Mouse (Mus musculus) kidney, embryonic 14.5 days (tissue): ENCODE results near the gene Lrrfip1. TPM values are rescaled to one million over a fixed set of nuclear protein-coding genes. Genes with fewer than 3 reads are reported as not detected.
A peak's percentile ranks its signal among the peaks of the same experiment; 100 is the strongest.

Experiments used
- ATAC-seq: fragments of 200-750 bp; cut with Nextera tagmentation; 2 replicates; pipeline ENCODE4 v1.8.0; 2017; ENCODE audit warnings: moderate number of reproducible peaks, mild to moderate bottlenecking, moderate TSS enrichment, moderate library complexity; ENCODE audit not compliant: low FRiP score, low TSS enrichment
- H3K27ac ChIP-seq: fragments of 300-500 bp; sonication (generic); 2 replicates; pipeline ENCODE4 v1.5.1; 2014; ENCODE audit warnings: low read depth, mild to moderate bottlenecking, low read length, moderate library complexity, mixed read lengths
- H3K27me3 ChIP-seq: fragments of 300-500 bp; sonication (generic); 2 replicates; pipeline ENCODE4 v1.6.1; 2014; ENCODE audit warnings: mild to moderate bottlenecking, low read length; ENCODE audit not compliant: control insufficient read depth, insufficient read depth
- H3K36me3 ChIP-seq: fragments of 300-500 bp; sonication (generic); 2 replicates; pipeline ENCODE4 v1.6.1; 2014; ENCODE audit warnings: low read length, mixed read lengths; ENCODE audit not compliant: control insufficient read depth, insufficient read depth
- H3K4me1 ChIP-seq: fragments of 300-500 bp; sonication (generic); 2 replicates; pipeline ENCODE4 v1.6.1; 2014; ENCODE audit warnings: low read length, mixed read lengths; ENCODE audit not compliant: control insufficient read depth, insufficient read depth
- H3K4me2 ChIP-seq: fragments of 300-500 bp; sonication (generic); replicated peaks from 2 replicates; pipeline ENCODE4 v1.6.1; 2014; ENCODE audit warnings: low read depth, mild to moderate bottlenecking, low read length
- H3K4me3 ChIP-seq: fragments of 300-500 bp; sonication (generic); 2 replicates; pipeline ENCODE4 v1.5.1; 2014; ENCODE audit warnings: mild to moderate bottlenecking, low read length
- H3K9ac ChIP-seq: fragments of 300-500 bp; sonication (generic); 2 replicates; pipeline ENCODE4 v1.6.1; 2014; ENCODE audit warnings: low read depth, mild to moderate bottlenecking, low read length, moderate library complexity
- H3K9me3 ChIP-seq: fragments of 300-500 bp; sonication (generic); 2 replicates; pipeline ENCODE4 v1.6.1; 2016; ENCODE audit warnings: low read length; ENCODE audit not compliant: control insufficient read depth
- WGBS: fragments of 180-500 bp; shearing (Covaris S2); extraction: QIAGEN DNeasy Blood & Tissue Kit; methylation state at CpG from one replicate; pipeline ENCODE4 v1.1.7; 2014; 5-methylcytosine and 5-hydroxymethylcytosine counted together
- polyA plus RNA-seq: library from polyadenylated mRNA; unstranded; fragments of >200 nt; fragmentation: Nextera tagmentation; extraction: Ambion mirVana; gene quantifications from 2 replicates; pipeline ENCODE4 v1.2.1, GENCODE M21; 2014

Gene Lrrfip1
- polyA plus RNA-seq, 1 experiment from 2014 or later, result 33.6 TPM

DNA sequence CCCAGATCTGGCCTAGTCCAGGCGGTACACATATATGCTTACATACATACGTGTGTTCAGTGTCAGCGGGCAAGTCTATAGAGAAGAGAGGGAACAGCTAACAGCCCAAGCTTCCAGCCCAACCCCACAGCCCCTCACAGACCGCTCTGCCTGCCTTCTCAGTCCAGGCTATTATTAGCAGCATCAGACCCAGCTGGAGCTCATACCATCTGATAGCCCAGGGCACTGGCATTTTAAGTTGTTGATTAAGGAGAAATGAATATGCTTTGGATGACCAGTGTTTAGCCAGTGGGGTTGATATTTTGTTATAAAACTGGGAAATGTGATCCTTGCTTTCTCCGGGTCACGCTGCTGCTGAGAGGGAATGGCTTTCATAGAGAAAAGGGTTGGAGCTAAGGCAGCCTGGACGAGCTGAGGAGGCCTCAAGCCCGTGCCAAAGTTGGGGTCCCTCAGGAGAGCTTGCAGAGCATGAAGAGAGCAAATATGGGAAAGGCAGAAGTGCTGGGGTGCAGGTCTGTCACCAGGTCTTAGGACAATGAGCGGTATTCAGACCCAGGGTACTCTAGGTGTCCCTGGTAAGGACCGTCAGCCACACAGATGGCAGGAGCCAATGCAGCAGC lies 73.2 kb downstream of the Lrrfip1 start:
- Histone ChIP-seq H3K4me2 (no peak overlapping the region), H3K9ac (no peak overlapping the region), H3K4me1 (peaks cover 7% of the 10 kb centered on the region; the same call in 1 of the 2 replicates), H3K9me3 (no peaks in the 10 kb centered on the region), H3K4me3 (no peak overlapping the region), H3K36me3 (no peaks in the 10 kb centered on the region), H3K27me3 (no peaks in the 10 kb centered on the region), H3K27ac (no peak overlapping the region)
- no peak for ATAC-seq
- WGBS, result 82% methylated on average over 10 of the region's 10 CpGs

DNA sequence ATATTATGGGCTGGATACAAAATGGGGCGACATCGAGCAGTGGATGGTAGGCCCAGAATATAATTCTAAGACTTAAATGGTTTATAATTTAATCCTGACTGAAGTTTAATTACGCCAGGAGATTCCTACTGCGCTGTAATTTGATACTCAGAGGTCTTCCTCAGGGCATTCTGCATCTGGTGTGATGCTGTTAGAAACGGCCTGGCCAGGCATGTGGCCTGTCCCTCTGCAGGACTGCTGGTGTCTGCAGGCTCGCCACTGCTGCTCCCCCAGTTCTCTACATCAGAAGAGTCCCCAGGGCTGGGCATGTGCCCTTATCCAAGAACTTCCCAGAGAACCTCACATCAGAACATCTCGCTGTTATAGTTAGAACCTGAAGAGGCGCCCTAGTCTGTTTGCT lies 78.4 kb downstream of the Lrrfip1 start:
- no peak overlapping the region for H3K4me3 ChIP-seq
- WGBS, result 48% methylated on average over 8 of the region's 8 CpGs
- no peaks in the 10 kb centered on the region for H3K9me3 ChIP-seq
- ATAC-seq, result peak; percentile 76
- peaks cover 20% of the 10 kb centered on the region for H3K4me1 ChIP-seq
- no peak overlapping the region for H3K9ac ChIP-seq
- 0 out of 2 replicates have a peak overlapping the region, but pooled peaks have one; percentile 47 for H3K27ac ChIP-seq
- H3K27me3 ChIP-seq, result no peaks in the 10 kb centered on the region
- H3K4me2 ChIP-seq, result no peak overlapping the region
- H3K36me3 ChIP-seq, result no peaks in the 10 kb centered on the region

DNA sequence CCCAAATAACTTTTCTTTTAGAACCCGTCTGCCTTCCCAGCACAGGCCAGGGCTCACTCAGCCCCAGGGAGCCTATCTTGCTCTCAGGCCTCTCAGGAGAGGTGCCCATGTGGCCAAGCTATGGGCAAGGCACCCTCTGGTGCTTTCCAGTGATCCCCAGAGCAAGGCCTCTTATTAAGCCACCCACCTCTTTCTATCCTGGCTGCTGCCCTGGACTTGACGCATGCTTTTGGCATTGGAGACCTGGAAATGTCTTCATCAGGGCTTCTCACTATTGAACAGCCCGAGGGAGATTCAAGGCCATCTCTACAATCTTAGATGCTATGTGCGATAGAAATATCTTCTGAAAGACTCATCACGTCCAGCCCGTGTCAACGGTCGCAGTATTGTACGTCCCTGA lies 78.9 kb downstream of the Lrrfip1 start:
- 82% methylated on average over 9 of the region's 9 CpGs for WGBS
- peak; percentile 33; the same call in 1 of the 2 replicates for ATAC-seq
- no peak overlapping the region for H3K9ac ChIP-seq
- peaks cover 20% of the 10 kb centered on the region for H3K4me1 ChIP-seq
- no peak overlapping the region for H3K4me3 ChIP-seq
- H3K27ac ChIP-seq, result peak overlapping the region; percentile 37; the same call in 1 of the 2 replicates
- no peaks in the 10 kb centered on the region for H3K27me3 ChIP-seq
- no peaks in the 10 kb centered on the region for H3K36me3 ChIP-seq
- no peak overlapping the region for H3K4me2 ChIP-seq
- no peaks in the 10 kb centered on the region for H3K9me3 ChIP-seq

DNA sequence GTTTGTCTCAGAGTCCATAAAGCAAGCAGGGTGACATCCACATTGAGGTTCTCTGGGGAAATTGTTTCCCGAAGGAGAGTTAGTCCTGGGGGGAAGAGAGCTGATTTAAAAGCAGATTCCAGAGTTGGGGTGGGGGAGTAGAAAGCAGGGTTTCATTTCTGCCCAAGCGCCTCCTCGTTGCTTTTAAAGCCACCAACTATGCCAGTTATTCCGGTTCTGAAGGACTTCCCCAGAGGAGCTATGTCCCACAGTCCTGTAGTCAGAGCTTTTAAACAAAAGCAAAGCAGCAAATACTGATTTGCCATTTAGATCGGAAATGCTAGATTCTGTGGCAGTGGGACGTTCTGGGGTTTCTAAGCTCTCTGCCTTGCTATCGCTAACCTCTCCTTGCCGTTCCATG lies 79.4 kb downstream of the Lrrfip1 start:
- H3K27ac ChIP-seq, result no peak overlapping the region
- no peaks in the 10 kb centered on the region for H3K27me3 ChIP-seq
- H3K9ac ChIP-seq, result no peak overlapping the region
- H3K9me3 ChIP-seq, result no peaks in the 10 kb centered on the region
- WGBS, result 69% methylated on average over 8 of the region's 8 CpGs
- peaks cover 20% of the 10 kb centered on the region for H3K4me1 ChIP-seq
- H3K4me3 ChIP-seq, result no peak overlapping the region
- H3K4me2 ChIP-seq, result no peak overlapping the region
- no peak for ATAC-seq
- no peaks in the 10 kb centered on the region for H3K36me3 ChIP-seq

DNA sequence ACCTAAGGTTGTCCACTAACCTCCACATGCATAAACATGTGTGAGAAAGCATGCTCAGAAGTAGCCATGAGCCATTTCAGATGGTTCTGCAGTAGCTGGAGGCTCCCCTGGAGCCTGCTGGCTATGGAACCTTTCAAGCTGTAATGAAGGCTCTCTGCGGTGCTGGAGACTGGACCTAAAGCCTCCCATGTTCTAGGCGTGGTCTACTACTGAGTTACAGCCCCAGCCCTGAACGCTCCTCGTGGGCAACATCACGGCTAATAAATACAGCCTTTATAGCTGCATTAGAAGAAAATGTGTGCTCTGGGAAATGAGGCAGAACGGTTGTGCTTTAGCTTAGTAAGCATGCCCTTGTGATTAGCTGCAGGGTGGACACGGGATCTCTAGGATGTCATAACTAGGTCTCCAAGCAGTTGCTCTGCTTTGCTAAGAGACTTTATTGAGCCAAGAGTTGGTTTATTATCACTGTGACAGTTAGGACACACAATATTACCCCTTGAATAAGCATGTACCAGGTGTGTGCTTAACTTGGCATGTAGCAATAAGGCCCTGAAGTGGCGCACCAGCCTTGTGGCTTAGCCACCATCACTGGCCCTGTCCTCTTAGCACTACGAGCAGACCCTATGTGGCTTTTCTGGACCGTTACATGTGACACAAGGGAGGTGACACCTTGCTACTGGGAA lies 81.3 kb downstream of the Lrrfip1 start:
- WGBS, result 66% methylated on average over 10 of the region's 10 CpGs

DNA sequence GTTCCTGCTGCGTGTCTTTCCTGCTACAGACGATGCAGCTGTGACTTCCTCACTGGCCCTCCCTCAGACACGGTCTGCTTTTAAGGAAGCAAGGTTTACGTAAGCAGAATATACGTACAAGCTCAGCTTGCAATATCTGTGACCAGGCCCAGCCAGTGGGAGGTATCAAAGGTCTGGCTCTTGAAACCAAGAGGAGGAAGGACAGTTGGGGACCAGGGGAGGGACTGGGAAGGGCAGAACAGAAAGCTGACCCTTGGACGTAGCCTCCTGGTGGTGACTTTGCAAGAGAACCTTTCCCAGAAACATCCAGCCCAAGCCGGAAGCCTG lies 81.8 kb downstream of the Lrrfip1 start:
- Histone ChIP-seq H3K9ac (no peak overlapping the region), H3K9me3 (no peaks in the 10 kb centered on the region), H3K4me3 (no peak overlapping the region), H3K4me1 (peaks cover 22% of the 10 kb centered on the region), H3K27ac (no peak overlapping the region), H3K27me3 (no peaks in the 10 kb centered on the region), H3K36me3 (no peaks in the 10 kb centered on the region), H3K4me2 (no peak overlapping the region)
- 65% methylated on average over 7 of the region's 7 CpGs for WGBS
- no peak for ATAC-seq

More for the DNA sequence above, 81.3 kb downstream of the Lrrfip1 start:
- Histone ChIP-seq H3K9me3 (no peaks in the 10 kb centered on the region), H3K9ac (no peak overlapping the region), H3K27me3 (no peaks in the 10 kb centered on the region), H3K4me3 (no peak overlapping the region), H3K27ac (no peak overlapping the region), H3K4me1 (peaks cover 20% of the 10 kb centered on the region), H3K36me3 (no peaks in the 10 kb centered on the region), H3K4me2 (no peak overlapping the region)
- no peak for ATAC-seq

DNA sequence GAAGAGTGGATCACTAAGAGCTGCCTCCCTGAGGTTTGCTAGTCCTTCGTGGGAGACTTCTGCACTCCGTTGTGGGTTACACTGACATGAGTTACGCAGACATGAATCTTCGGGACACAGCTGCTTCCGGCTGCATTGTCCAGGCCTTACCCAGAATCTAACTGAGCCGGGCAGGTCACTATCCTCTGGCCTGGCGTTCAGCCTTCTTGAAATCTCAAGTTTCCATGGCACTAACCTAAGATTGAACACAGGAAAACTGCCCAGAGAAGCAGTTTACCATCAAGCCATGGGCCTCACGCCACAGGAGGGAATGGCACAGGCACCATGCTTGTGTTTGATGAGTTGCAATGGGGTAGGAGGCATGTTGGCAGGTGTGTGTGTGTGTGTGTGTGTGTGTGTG lies 85.8 kb downstream of the Lrrfip1 start:
- H3K27ac ChIP-seq, result no peak overlapping the region
- H3K9me3 ChIP-seq, result no peaks in the 10 kb centered on the region
- H3K4me3 ChIP-seq, result no peak overlapping the region
- H3K36me3 ChIP-seq, result no peaks in the 10 kb centered on the region
- ATAC-seq, result no peak
- WGBS, result 49% methylated on average over 8 of the region's 8 CpGs
- no peak overlapping the region for H3K9ac ChIP-seq
- no peaks in the 10 kb centered on the region for H3K27me3 ChIP-seq
- peaks cover 19% of the 10 kb centered on the region for H3K4me1 ChIP-seq
- H3K4me2 ChIP-seq, result no peak overlapping the region

DNA sequence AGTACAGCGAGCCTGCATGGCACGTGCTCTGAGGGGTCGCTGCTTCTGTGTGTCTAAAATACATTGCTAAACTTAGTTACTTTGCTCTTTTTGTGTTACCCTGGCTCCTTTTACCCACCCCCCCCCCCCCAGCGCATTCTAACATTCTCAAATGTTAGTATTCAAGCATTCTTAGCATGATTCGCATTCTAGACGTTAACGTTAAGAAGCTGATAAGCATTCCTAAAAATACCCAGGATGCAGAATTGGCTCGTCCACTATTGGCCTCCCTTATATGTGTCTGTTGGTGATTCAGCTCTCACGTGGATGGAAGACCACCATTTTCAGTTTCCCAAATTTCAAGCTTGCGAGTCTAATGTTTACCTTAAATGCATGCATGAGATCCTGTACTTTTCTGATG lies 86.5 kb downstream of the Lrrfip1 start:
- Histone ChIP-seq H3K27me3 (no peaks in the 10 kb centered on the region), H3K9me3 (no peaks in the 10 kb centered on the region), H3K27ac (no peak overlapping the region), H3K9ac (no peak overlapping the region), H3K4me1 (peaks cover 19% of the 10 kb centered on the region), H3K4me3 (no peak overlapping the region), H3K36me3 (no peaks in the 10 kb centered on the region), H3K4me2 (no peak overlapping the region)
- no peak for ATAC-seq
- WGBS, result 75% methylated on average over 10 of the region's 10 CpGs

DNA sequence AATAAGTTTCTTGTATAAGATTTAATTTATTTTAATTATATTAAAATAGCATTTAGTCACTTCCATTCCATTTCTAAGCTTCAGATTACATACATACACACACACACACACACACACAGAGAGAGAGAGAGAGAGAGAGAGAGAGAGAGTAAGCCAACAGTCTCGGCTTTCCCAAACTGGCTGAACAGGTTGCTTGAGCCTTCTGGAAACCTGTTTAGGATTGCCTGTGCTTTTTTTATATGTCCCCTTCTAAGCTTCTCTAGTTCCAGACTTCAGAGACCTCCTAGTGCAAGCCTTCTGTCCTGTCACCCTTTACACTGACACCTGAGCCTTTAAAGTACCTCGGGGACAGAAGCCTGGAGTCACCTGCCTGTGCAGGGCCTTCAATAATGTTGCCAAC lies 87.1 kb downstream of the Lrrfip1 start:
- Histone ChIP-seq H3K4me1 (peaks cover 16% of the 10 kb centered on the region), H3K27ac (no peak overlapping the region), H3K9me3 (no peaks in the 10 kb centered on the region), H3K36me3 (no peaks in the 10 kb centered on the region), H3K4me2 (no peak overlapping the region), H3K27me3 (no peaks in the 10 kb centered on the region), H3K9ac (no peak overlapping the region), H3K4me3 (no peak overlapping the region)
- no peak for ATAC-seq
- 40% methylated on average over 2 of the region's 2 CpGs for WGBS
